Mouse (Mus musculus) T-helper 2 cell (primary cell): ENCODE results near the gene Pfn1.

Experiments
- in situ Hi-C: fragments of 300-600 bp; cut with MboI, MseI; formaldehyde crosslinking; loops from one replicate; pipeline ENCODE4 v1.15.1; 2025; ENCODE audit warnings: high pct_unique_total_duplicates

Gene Pfn1

DNA sequence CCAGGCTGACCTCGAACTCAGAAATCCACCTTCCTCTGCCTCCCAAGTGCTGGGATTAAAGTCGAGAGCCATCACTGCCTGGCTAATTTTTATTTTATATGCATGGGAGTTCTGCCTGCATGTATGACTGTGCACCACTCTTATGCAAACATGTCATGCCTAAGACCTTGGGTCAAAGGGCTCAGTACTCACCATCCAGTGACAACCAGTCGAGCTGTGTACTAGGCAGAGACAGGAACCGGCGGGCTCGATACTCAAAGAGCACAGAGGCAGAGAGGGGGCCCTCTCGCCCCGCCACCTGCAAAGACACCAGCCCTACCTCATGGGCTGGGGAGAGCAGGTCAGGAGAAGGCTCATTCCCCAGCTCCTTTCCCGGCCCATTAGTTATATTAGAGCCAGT lies 23.6 kb upstream of the Pfn1 start:
- in situ Hi-C loops, result no loop called here

GRCm38 (mm10) chr11:70674501-70674900 lies 20.1 kb upstream of the Pfn1 start:
- in situ Hi-C loops, result loop anchor here (25.0 kb wide), 2 partner anchors 912 to 1262 kb away; partner anchors contain the start of genes Kdm6b, Polr2a, Slc35g3 and Zbtb4

DNA sequence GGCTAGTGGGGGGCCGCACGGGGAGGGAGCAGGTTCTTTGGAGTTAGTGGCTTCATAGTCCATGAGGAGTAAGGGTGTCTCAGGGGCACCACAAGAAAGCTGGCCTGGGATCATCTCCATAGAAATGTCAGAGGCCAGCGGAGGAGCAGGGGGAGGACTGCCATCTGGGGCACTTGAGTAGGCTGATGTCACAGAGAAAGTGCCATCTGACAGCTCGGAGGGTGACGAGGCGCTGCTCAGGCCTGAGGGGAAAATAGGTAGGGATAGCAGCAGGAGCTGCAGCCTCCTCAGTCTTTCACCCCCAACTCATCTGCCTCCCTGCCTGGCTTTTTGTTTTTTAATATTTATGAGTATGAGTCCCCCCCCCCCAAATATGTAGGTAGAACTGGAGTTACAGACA lies 19.6 kb upstream of the Pfn1 start:
- in situ Hi-C loops, result loop anchor here (25.0 kb wide), 2 partner anchors 912 to 1262 kb away; partner anchors contain the start of genes Kdm6b, Polr2a, Slc35g3 and Zbtb4

DNA sequence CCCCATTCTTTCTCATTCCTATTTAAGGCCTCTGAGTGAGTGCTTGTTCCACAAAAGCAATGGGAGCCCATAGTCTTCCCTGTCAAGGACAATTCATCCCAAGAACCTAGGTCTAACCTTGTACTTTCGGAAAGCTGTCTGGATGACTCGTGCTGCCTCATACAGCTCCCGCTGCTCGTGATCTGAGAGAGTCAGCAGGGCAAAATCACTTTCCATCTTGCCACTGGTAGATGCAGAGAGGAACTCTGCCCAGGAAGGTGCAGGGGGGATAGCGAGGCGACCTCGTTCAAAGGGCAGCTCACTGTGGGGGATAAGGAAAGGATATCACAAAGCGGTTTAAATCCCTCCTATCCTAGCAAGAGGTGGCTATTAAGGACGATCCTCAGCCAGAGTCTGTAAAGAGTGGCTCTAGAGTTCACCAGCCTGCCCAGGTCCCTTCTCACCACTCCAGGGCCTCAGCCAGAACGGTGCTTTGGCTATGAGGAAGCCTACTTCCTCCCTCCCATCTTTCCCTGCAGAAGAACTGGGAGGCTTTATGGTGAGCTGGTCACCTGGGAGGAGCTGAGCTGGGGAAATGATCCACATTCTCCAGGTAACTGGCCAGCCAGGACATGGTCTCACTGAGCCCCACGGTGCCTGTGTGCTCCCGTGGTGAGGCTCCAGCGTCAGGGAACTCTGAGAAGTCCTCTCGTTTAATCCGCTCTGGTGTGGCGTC lies 17.0 kb upstream of the Pfn1 start:
- in situ Hi-C loops, result loop anchor here (25.0 kb wide), 2 partner anchors 909 to 1259 kb away; partner anchors contain the start of genes Kdm6b, Polr2a, Slc35g3 and Zbtb4

DNA sequence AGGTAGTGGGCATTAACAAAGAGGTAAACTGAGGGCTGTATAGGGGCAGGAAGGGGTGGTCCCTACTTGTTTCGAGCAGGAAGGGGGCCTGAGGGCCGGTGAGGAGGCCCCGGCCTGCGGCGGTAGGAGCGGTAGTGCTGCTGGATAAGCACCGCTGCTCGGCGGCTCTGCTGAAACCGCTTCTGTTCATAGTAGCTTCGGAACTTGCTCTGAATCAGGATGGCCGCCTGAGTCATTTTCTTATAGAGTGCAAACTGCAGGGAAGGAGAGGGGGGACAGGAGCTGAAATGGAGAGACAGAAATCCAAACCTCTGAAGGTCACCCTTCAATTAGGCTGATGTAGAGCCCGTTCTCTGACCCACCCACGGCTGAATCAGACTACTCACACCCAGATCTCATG lies 16.0 kb upstream of the Pfn1 start:
- in situ Hi-C loops, result loop anchor here (25.0 kb wide), 2 partner anchors 908 to 1258 kb away; partner anchors contain the start of genes Kdm6b, Polr2a, Slc35g3 and Zbtb4

DNA sequence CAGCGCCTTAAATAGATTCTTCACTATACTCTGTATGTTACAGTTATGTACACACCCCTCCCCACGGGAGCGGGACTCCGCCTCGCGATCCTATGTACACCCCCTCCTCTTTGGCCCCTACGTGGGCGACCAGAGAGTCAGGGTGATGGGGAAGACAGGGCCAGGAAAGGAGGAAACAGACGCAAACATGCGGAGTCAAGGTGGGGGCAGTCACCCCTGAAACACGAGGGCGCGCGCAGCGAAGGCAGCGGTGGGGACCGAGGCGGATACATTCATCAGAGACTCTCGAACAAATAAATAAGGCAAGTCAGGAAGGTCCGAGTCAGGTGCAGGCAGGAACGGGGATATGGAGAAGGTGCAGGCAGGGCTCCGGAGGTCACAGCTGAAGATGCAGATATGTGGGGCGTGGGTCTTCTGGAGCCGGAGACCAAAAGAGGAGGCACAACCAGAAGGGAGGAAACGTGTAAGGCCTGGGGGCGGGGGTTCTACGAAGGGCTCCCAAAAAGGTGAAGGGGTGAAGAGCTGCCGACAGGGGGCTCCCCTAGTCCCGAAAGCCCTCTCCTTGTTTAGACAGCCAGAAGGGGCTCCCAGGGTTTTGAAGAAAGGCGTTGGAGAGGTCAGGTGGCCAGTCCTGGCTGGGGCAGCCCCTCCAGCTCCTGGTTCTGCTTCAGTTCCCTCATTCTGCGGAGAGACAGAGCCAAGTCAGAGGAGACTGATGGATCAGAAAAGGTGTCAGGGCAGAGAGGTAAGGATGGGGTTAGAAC lies 15.3 kb upstream of the Pfn1 start:
- in situ Hi-C loops, result loop anchor here (25.0 kb wide), 2 partner anchors 907 to 1257 kb away; partner anchors contain the start of genes Kdm6b, Polr2a, Slc35g3 and Zbtb4

DNA sequence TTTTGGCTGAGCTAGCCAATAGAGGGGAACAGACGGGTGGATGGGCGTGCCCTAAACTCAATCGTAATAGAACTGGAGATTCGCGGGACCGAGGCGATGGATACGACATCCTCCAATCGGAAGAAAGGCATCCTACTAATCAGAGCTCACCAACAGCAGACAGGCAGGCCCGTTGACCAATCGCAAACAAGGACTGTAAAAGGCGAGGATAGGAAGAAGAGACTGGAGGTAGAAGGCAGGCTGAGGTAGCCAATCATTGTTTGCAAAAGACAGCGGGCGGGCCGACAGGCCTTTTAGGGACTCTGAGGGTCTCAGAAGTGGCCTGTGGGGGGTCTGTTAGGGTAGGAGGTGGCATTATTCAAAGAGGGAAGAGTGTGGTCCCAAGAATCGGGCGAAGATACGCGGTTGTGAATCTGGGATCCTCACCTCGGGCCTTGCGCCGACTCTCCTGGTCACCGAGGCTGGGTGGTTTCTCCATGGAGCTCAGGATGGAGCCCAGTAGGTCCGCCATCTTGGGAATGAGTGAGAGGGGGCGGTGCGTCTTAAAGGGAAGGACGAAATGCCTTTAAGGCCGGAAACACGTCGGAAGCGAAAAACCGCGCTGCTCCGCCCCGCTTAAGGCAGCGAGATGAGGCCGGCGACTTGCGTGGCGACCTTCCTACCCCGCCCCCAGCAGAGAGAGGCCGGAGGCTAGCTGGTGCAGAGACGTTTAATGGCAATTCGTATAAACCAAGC lies 14.5 kb upstream of the Pfn1 start, which contains the start of gene Spag7:
Gene Spag7 (minus strand): TSS at position 646 of the 735 bp plus-strand sequence.
- in situ Hi-C loops, result loop anchor here (25.0 kb wide), 2 partner anchors 907 to 1257 kb away; partner anchors contain the start of genes Kdm6b, Polr2a, Slc35g3 and Zbtb4

DNA sequence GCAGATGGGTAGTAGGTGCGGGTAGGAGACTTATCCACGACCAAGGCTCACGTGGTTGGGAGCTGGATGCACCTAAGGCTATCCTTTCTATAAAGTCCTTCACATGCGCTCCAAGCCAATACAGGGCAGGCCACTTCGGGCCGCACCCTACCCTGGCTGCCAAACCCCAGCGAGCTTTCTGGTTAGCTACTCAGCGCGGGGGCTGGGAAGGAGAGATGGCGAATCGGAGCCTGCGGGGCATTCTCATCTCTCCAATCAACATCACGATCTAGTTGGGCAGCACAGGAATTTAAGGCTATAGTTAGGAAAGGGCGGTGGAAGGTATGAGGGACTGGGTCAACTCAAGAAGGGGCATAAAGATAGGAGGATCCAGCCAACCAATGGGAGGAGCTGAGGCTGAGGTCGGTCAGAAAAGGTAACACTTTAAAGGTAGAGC lies 13.9 kb upstream of the Pfn1 start:
- in situ Hi-C loops, result loop anchor here (25.0 kb wide), 2 partner anchors 906 to 1256 kb away; partner anchors contain the start of genes Kdm6b, Polr2a, Slc35g3 and Zbtb4

GRCm38 (mm10) chr11:70667271-70668150 lies 13.1 kb upstream of the Pfn1 start:
- in situ Hi-C loops, result loop anchor here (25.0 kb wide), 2 partner anchors 905 to 1255 kb away; partner anchors contain the start of genes Kdm6b, Polr2a, Slc35g3 and Zbtb4

DNA sequence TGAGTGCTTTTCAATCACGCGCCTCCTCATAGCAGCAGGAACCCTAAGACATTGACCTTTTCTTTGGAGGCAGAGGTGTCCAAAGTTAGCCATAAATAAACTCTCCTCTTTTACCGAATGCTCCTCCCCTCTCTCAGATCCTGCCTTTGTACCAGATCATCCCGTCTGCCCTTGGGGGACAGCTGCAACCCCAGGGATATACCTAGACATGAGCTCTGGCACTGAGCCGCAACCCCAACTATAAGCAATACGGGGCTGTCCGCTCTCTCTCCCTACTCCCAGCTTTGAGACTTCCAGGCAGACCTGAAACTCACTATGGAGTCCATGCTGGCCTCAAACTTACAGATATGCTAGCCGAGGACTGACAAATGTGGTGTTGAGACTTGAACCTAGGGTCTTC lies 12.2 kb upstream of the Pfn1 start:
- in situ Hi-C loops, result loop anchor here (25.0 kb wide), 2 partner anchors 904 to 1254 kb away; partner anchors contain the start of genes Kdm6b, Polr2a, Slc35g3 and Zbtb4

GRCm38 (mm10) chr11:70664741-70665140 lies 10.3 kb upstream of the Pfn1 start:
- in situ Hi-C loops, result loop anchor here (25.0 kb wide), 2 partner anchors 902 to 1252 kb away; partner anchors contain the start of genes Kdm6b, Polr2a, Slc35g3 and Zbtb4

DNA sequence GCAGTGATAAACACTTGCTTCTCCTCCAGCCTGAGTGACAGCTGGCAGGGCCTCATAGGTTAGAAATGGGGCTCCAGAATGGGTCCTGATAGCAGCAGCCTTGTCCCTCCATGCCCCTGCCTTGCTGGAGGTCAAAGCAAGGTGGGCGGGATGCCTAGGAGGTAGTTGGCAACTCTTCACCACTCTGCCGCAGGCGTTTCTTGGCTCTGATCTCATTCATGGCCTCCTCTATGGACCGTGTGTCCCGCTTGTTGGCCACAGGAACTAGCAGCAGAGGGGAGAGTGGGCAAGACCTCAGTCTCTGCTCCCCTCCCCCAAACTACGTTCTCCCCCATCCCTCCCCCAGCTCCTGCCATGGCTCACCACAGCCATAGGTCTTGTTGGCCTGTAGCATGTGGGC lies 9.5 kb upstream of the Pfn1 start:
- in situ Hi-C loops, result loop anchor here (25.0 kb wide), 2 partner anchors 902 to 1252 kb away; partner anchors contain the start of genes Kdm6b, Polr2a, Slc35g3 and Zbtb4

- in situ Hi-C loops, result loop anchor here (25.0 kb wide), 2 partner anchors 901 to 1251 kb away; partner anchors contain the start of genes Kdm6b, Polr2a, Slc35g3 and Zbtb4
Observed at GRCm38 (mm10) chr11:70663101-70663500, 8.7 kb upstream of the Pfn1 start.

DNA sequence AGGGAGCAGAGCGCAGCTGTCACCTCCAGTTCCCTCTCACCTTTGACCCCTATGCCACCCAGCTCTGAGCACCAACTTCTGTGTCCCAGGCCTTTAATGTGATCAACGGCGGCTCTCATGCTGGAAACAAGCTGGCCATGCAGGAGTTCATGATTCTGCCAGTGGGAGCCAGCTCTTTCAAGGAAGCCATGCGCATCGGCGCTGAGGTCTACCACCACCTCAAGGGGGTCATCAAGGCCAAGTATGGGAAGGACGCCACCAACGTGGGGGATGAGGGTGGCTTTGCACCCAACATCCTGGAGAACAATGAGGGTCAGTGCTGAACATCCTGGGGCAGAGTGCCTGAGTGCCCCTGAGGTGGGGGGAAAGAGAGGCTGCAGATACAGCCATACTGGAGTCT lies 6.1 kb upstream of the Pfn1 start:
- in situ Hi-C loops, result loop anchor here (25.0 kb wide), 2 partner anchors 898 to 1248 kb away; partner anchors contain the start of genes Kdm6b, Polr2a, Slc35g3 and Zbtb4

- in situ Hi-C loops, result loop anchor here (25.0 kb wide), 2 partner anchors 897 to 1247 kb away; partner anchors contain the start of genes Kdm6b, Polr2a, Slc35g3 and Zbtb4
Observed at GRCm38 (mm10) chr11:70658942-70659341, 4.5 kb upstream of the Pfn1 start.

DNA sequence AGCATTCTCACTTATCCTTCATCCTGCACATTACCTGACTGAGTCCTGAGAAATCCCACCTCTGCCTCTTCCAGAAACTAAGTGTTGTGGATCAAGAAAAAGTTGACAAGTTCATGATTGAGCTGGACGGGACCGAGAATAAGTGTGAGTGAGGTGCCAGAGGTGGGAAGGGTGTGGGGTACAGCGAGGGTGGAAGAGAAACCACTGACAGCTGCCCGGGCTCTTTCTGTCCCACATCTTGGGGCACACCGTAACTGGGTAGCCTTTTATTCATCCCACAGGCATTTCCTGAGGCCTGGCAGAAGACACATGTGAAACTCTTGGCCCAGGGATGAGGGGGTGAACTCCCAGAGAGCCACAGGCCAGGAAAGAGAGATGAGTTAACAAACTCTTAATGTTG lies 4.1 kb upstream of the Pfn1 start:
- in situ Hi-C loops, result loop anchor here (25.0 kb wide), 2 partner anchors 896 to 1246 kb away; partner anchors contain the start of genes Kdm6b, Polr2a, Slc35g3 and Zbtb4

GRCm38 (mm10) chr11:70657991-70658390 lies 3.5 kb upstream of the Pfn1 start:
- in situ Hi-C loops, result loop anchor here (25.0 kb wide), 2 partner anchors 896 to 1246 kb away; partner anchors contain the start of genes Kdm6b, Polr2a, Slc35g3 and Zbtb4

DNA sequence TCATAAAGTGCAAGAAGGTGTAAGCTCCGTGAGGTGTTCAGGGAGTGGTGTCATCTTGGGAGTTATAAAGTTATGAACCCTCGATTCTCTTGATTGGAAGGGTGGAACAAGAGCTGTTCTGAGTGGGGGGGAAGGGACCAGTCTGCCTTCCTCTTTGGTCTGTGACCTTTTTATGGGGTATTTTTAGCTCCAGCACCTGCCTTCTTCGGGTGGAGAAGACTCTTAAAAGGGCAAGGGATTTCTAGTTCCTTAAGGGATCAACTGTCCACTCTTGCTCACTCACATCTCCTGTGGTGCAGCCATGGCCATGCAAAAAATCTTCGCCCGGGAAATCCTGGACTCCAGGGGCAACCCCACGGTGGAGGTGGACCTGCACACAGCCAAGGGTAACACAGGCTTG lies 3.1 kb upstream of the Pfn1 start:
- in situ Hi-C loops, result loop anchor here (25.0 kb wide), 2 partner anchors 895 to 1245 kb away; partner anchors contain the start of genes Kdm6b, Polr2a, Slc35g3 and Zbtb4

DNA sequence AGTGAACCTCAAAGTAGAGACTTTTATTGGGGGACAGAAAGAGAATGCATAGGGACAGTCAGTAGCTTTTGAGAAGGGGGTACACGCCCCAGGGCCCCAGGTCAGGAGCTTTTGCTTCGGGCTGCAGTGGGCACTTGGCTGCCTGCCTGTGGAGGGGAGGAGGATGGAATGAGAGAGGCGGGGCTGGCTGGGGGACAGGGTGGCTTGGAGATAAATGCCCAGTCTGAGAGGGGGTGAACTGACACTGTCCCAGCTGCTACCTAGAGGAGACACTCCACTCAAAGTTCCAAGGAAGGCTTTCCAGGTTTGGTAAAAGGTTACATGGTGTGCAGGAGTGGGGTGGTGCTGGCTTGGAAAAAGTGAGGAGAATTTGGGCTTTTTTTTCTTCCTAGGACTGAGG lies 2.5 kb upstream of the Pfn1 start, which contains the start of gene Eno3:
Gene Eno3 (plus strand): TSS at position 239 of the 400 bp plus-strand sequence.
- in situ Hi-C loops, result loop anchor here (25.0 kb wide), 2 partner anchors 895 to 1245 kb away; partner anchors contain the start of genes Kdm6b, Polr2a, Slc35g3 and Zbtb4
